Mouse (Mus musculus): ENCODE measurements around the gene Sycp2.
"Not testable (repeated sequence)": the region's sequence is repeated elsewhere in the genome, so short reads cannot be mapped to it uniquely, and the experiment has no call there.

The Sycp2 gene

GRCm38 (mm10) chr2:178413481-178414260 is 6.2 kb upstream of the Sycp2 start:
- DNase-seq (ENCODE audit: extremely low spot score), result no peak

DNA sequence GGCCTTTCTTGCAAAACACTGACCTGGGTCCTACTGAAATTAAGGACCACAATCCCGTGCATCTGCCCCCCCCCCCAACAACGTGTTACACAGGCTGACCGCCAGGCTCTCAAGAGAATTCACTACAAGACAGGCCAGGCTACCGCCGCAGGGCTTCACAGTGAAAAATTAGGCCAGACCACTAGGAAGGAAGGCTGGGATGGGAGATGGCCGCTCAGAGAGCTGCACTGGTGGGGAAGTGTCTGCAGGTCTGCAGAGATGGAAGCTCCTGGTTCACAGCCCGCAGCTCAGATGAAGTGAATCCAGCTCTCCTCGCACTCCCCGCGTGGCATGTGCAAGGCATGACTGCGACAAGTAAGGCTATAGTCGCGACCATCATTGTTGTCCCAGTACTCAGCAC is 5.6 kb upstream of the Sycp2 start:
- DNase-seq (ENCODE audit: extremely low spot score), result peak; percentile 17

DNA sequence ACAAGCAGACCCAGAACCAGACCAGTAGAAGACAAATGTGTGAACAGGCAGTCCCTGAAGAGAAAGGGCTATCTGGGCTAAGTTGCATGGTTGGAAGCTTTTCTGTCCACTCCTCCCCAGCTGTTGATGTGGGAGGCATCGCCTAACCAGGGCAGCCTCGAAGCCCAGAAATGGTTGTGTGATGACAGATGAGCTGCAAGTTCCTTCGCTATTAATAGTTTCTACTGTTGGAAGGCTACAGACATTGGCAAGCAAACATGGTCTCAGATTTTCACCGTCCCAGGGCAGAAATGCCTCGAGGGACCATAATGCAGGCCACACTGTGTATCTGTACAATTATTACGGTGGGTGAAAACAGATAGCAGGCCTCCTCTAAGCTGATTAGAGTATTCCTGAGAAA is 5.1 kb upstream of the Sycp2 start:
- DNase-seq (ENCODE audit: extremely low spot score), result no peak

- no peak for DNase-seq (ENCODE audit: extremely low spot score)
These were observed 2.8 kb upstream of the Sycp2 start for GRCm38 (mm10) chr2:178410286-178410685.

- DNase-seq (ENCODE audit: extremely low spot score), result no peak
These were observed 1.5 kb upstream of the Sycp2 start for GRCm38 (mm10) chr2:178409024-178409423.

- no peak for DNase-seq (ENCODE audit: extremely low spot score)
These were observed 64.9 kb downstream of the Sycp2 start for GRCm38 (mm10) chr2:178342597-178342996.

GRCm38 (mm10) chr2:178342105-178342504 is 65.4 kb downstream of the Sycp2 start:
- not testable (repeated sequence) for DNase-seq (ENCODE audit: extremely low spot score)

DNA sequence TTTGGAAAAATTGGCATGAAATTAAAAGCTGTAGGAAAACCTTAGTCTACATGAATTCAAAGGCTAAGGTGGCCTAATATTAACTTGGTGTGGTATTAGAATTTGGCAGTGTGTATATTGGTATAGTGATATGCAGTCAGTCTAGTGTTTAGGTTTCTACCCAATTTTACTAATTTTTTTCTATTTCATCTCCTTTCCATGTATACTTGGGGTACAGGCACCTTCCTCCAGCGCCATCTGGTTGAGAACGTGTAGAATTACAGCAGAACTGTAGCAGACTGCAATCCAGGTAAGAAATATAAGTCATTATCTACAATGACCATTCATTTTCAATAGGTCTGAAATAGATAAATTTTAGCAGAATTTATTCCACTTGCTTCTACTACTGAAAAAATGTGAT is 68.4 kb downstream of the Sycp2 start:
- DNase-seq (ENCODE audit: extremely low spot score), result no peak

DNA sequence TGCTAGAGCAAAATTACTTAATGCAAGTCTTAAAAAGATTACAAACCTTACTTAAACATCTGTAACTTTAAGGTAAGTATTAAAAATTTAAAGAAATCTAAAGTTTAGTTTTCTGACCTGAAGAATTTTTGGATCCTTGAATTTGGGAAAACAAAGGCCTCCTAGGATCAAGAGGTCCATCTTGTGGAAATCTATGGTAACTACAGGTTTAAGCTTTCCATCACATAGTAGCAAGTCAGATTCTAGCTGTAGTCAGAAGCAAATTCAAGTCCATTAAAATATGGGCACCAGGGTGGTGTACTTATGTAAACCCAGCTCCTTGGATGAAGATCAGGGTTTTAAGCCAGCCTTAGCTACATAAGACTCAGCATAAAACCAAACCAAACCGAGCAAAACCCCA is 69.6 kb downstream of the Sycp2 start:
- DNase-seq (ENCODE audit: extremely low spot score), result no peak

- DNase-seq (ENCODE audit: extremely low spot score), result no peak
These were observed 77.5 kb downstream of the Sycp2 start for GRCm38 (mm10) chr2:178329986-178330385.

GRCm38 (mm10) chr2:178329551-178329950 is 77.9 kb downstream of the Sycp2 start:
- no peak for DNase-seq (ENCODE audit: extremely low spot score)

GRCm38 (mm10) chr2:178327466-178328040 is 79.9 kb downstream of the Sycp2 start:
- DNase-seq (ENCODE audit: extremely low spot score), result peak; percentile 80

GRCm38 (mm10) chr2:178326750-178327465 is 80.6 kb downstream of the Sycp2 start:
- no peak for DNase-seq (ENCODE audit: extremely low spot score)

- no peak for DNase-seq (ENCODE audit: extremely low spot score)
These were observed 81.4 kb downstream of the Sycp2 start for GRCm38 (mm10) chr2:178326067-178326466.

- DNase-seq (ENCODE audit: extremely low spot score), result no peak
These were observed 82.7 kb downstream of the Sycp2 start for GRCm38 (mm10) chr2:178324818-178325217.

DNA sequence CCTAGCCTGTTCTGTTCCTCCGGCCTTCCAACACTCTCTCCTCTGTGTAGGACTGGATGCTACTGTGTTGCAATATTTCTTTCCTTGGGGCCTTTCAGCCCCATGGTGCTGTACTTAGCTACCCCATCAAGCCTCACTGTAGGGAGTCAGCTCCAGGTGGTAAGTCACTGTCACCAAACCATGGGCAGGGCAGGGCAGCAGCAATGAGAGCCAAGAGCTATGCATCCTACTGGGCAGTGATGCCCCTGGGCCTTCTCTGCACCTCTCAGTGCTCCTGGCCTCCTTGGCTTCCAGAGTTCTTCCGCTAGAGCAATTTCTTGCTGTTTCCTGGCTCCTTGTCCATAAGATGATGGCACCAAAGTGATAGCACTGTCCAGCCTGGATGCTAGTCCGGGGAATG is 83.1 kb downstream of the Sycp2 start:
- no peak for DNase-seq (ENCODE audit: extremely low spot score)

DNA sequence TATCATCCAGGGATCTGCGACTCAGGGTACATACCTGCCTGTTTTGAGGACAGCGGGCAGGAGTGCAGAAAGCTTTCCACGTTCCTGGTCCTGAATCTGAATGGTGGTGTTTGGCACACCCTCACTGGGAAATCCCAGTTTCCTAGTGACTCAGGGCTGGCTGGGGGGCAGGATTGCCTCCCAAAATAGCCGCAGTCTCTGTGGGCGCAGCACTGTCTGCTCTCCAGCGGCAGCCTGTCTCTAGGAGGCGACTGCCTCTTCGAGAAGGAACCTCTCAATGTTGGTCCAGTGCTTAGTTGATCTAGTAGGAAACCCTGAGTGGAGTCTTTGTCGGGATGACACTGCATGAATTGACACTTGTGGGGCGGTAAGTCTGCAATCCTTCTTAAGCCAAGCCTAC is 86.2 kb downstream of the Sycp2 start:
- DNase-seq (ENCODE audit: extremely low spot score), result no peak

DNA sequence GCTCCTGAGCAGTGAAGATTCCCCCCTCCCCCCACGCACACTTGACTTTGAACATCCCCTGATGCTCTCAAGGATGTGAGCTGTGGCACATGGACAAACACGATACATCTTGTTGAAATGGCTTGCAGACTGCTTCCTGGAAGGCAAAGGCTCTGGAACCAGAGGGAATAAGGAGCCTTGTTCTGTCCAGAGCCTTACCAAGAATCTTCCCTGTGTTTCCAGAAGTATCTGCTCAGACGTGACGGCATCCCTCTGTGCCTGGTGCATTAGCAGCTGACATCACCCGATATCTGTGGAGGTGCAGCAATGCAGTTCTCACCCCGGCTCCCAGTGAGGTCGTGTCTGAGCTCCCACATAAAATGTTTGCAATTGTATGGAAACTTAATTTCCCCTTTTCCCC is 87.7 kb downstream of the Sycp2 start:
- DNase-seq (ENCODE audit: extremely low spot score), result no peak

- no peak for DNase-seq (ENCODE audit: extremely low spot score)
These were observed 91.2 kb downstream of the Sycp2 start for GRCm38 (mm10) chr2:178316281-178316680.

DNA sequence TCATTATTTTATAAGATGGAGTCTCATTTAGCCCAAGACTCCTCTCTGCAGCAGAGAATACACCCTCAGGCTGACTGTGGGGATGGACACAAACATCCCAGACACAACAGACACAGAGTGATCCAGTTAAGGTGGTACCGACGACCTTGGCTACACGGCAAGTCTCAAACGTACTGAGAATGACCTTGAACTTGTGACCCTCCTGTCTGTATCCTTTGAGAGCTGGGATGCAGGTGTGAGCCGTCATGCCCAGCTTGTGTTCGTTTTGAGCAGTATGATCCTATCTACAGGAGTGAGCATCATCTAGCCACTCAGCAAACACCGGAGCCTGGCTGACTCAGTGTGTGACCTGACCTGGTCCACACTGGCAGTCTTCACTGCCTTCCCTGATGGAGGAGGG is 93.9 kb downstream of the Sycp2 start:
- no peak for DNase-seq (ENCODE audit: extremely low spot score)

- DNase-seq (ENCODE audit: extremely low spot score), result no peak
These were observed 102.8 kb downstream of the Sycp2 start for GRCm38 (mm10) chr2:178304669-178305068.

- DNase-seq (ENCODE audit: extremely low spot score), result no peak
These were observed 103.3 kb downstream of the Sycp2 start for GRCm38 (mm10) chr2:178304188-178304529.
